Mouse (Mus musculus) heart, embryonic 16.5 days (tissue): Measurements from ENCODE around the gene Nrip1. TPM values are rescaled to one million over a fixed set of nuclear protein-coding genes. Genes with fewer than 3 reads are reported as not detected.

Experiments
- ATAC-seq: fragments of 200-750 bp; cut with Nextera tagmentation; replicated peaks from 2 replicates; pipeline ENCODE4 v1.8.0; 2017; ENCODE audit warnings: moderate number of reproducible peaks; ENCODE audit not compliant: insufficient read depth, low FRiP score; ENCODE audit errors: extremely low read depth
- H3K27ac ChIP-seq: fragments of 300-500 bp; sonication (generic); 2 replicates; pipeline ENCODE4 v1.5.1; 2014; ENCODE audit warnings: mild to moderate bottlenecking, low read length, control low read depth, moderate library complexity
- H3K27me3 ChIP-seq: fragments of 300-500 bp; sonication (generic); 2 replicates; pipeline ENCODE4 v1.6.1; 2014; ENCODE audit warnings: low read length, mixed read lengths; ENCODE audit not compliant: control insufficient read depth, insufficient read depth
- H3K36me3 ChIP-seq: fragments of 300-500 bp; sonication (generic); 2 replicates; pipeline ENCODE4 v1.6.1; 2014; ENCODE audit not compliant: control insufficient read depth, insufficient read depth
- H3K4me1 ChIP-seq: fragments of 300-500 bp; sonication (generic); 2 replicates; pipeline ENCODE4 v1.6.1; 2014; ENCODE audit warnings: low read length, mixed read lengths; ENCODE audit not compliant: control insufficient read depth, insufficient read depth
- H3K4me2 ChIP-seq: fragments of 300-500 bp; sonication (generic); 2 replicates; pipeline ENCODE4 v1.6.1; 2014; ENCODE audit warnings: low read depth, mild to moderate bottlenecking, control low read depth, low read length
- H3K4me3 ChIP-seq: fragments of 300-500 bp; sonication (generic); 2 replicates; pipeline ENCODE4 v1.5.1; 2014; ENCODE audit warnings: mild to moderate bottlenecking, control low read depth, low read length
- H3K9ac ChIP-seq: fragments of 300-500 bp; sonication (generic); 2 replicates; pipeline ENCODE4 v1.6.1; 2014; ENCODE audit warnings: low read length, control low read depth
- H3K9me3 ChIP-seq: fragments of 300-500 bp; sonication (generic); replicated peaks from 2 replicates; pipeline ENCODE4 v1.6.1; 2016; ENCODE audit warnings: low read length; ENCODE audit not compliant: control insufficient read depth
- WGBS: fragments of 180-500 bp; shearing (Covaris S2); extraction: QIAGEN DNeasy Blood & Tissue Kit; methylation state at CpG from one replicate; pipeline ENCODE4 v1.1.7; 2014; 5-methylcytosine and 5-hydroxymethylcytosine counted together
- polyA plus RNA-seq: library from polyadenylated mRNA; unstranded; fragments of >200 nt; fragmentation: Nextera tagmentation; extraction: Ambion mirVana; gene quantifications from 2 replicates; pipeline ENCODE4 v1.2.1, GENCODE M21; 2015

Gene Nrip1
- polyA plus RNA-seq, 1 experiment from 2014 or later: 23.1 TPM

DNA sequence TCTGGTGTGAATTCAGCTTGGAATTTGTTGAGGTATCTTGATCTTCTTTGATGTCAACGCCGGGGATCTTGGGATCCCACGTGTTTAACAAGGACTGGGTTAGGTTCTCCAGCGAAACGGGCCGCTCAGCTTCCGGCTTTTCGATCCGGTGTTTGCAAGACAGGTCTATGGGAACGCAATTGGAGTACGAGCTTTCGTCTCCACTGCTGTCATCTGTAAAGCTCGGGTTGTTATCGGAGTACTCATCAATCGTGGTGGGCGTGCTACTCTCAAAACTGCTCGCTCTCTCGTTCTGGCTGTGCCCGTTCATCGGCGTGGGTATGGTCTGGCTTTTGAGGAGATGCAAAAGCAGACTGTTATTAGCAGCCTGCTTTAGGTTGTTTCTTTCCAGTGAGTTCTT lies 80.5 kb downstream of the Nrip1 start:
- Histone ChIP-seq H3K9ac (no peak overlapping the region), H3K27me3 (no peaks in the 10 kb centered on the region), H3K4me2 (no peak overlapping the region), H3K36me3 (peaks cover 32% of the 10 kb centered on the region), H3K27ac (no peak overlapping the region), H3K4me3 (no peak overlapping the region), H3K9me3 (no peaks in the 10 kb centered on the region), H3K4me1 (peaks cover 27% of the 10 kb centered on the region)
- ATAC-seq: no peak
- 92% methylated on average over 21 of the region's 21 CpGs for WGBS

GRCm38 (mm10) chr16:76292656-76293055 lies 81.0 kb downstream of the Nrip1 start:
- peaks cover 22% of the 10 kb centered on the region for H3K4me1 ChIP-seq
- WGBS: 82% methylated on average over 15 of the region's 15 CpGs

GRCm38 (mm10) chr16:76291366-76291765 lies 82.3 kb downstream of the Nrip1 start:
- Histone ChIP-seq H3K36me3 (peaks cover 32% of the 10 kb centered on the region), H3K4me1 (peaks cover 22% of the 10 kb centered on the region), H3K27ac (no peak overlapping the region), H3K4me2 (no peak overlapping the region), H3K27me3 (no peaks in the 10 kb centered on the region), H3K9ac (no peak overlapping the region), H3K9me3 (no peaks in the 10 kb centered on the region), H3K4me3 (no peak overlapping the region)
- 93% methylated on average over 14 of the region's 14 CpGs for WGBS
- ATAC-seq: no peak

More at GRCm38 (mm10) chr16:76292656-76293055, 81.0 kb downstream of the Nrip1 start:
- Histone ChIP-seq H3K9ac (no peak overlapping the region), H3K36me3 (peaks cover 32% of the 10 kb centered on the region), H3K4me2 (no peak overlapping the region), H3K27ac (no peak overlapping the region), H3K27me3 (no peaks in the 10 kb centered on the region), H3K9me3 (no peaks in the 10 kb centered on the region), H3K4me3 (no peak overlapping the region)
- ATAC-seq: no peak

DNA sequence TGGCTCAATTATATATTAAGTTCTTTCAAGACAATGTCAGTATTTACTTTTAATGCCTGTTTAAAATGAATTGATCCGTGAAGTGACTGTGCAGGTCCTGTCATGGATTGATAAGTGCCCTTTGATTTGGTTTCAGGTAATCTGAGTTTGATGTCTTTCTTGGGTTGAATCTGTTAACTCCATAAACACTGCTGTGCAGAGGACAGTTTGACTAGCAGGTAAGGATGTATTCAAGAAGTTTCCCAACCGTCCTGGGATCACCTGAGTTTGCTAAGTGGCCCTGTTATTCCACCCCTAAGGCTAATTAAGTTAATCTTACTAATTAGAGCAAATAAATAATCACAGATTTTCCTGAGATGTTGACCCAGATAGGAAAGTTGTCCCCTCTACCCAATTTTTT lies 84.1 kb downstream of the Nrip1 start:
- no peak for ATAC-seq
- Histone ChIP-seq H3K9me3 (no peaks in the 10 kb centered on the region), H3K27me3 (no peaks in the 10 kb centered on the region), H3K4me1 (peaks cover 13% of the 10 kb centered on the region), H3K4me3 (no peak overlapping the region), H3K4me2 (no peak overlapping the region), H3K9ac (no peak overlapping the region), H3K36me3 (peaks cover 29% of the 10 kb centered on the region), H3K27ac (no peak overlapping the region)
- WGBS: 83% methylated on average over 2 of the region's 2 CpGs

DNA sequence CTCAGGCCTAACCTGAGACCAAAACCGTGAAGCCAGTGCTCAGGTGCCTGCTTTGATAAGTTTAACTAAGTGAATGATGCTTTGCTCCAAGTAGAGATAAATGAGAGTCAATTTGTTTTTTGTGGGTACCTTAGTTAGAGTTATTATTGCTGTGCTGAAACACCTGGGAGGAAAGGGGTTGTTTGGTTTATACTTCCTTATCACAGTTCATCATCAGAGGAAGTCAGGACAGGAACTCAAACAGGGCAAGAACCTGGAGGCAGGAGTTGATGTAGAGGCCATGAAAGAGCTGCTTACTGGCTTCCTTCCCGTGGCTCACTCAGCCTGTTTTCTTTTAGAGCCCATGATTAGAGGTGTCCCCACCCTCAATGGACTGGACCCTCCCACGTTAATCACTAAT lies 89.8 kb downstream of the Nrip1 start:
- peak; percentile 28 for ATAC-seq
- no peaks in the 10 kb centered on the region for H3K9me3 ChIP-seq
- H3K9ac ChIP-seq: no peak overlapping the region
- 43% methylated on average over 3 of the region's 3 CpGs for WGBS
- H3K4me2 ChIP-seq: no peak overlapping the region
- no peaks in the 10 kb centered on the region for H3K27me3 ChIP-seq
- no peak overlapping the region for H3K4me3 ChIP-seq
- H3K4me1 ChIP-seq: no peaks in the 10 kb centered on the region
- H3K27ac ChIP-seq: no peak overlapping the region
- H3K36me3 ChIP-seq: no peaks in the 10 kb centered on the region

GRCm38 (mm10) chr16:76281850-76282249 lies 91.8 kb downstream of the Nrip1 start:
- no peak overlapping the region for H3K9ac ChIP-seq
- H3K27ac ChIP-seq: no peak overlapping the region
- no peaks in the 10 kb centered on the region for H3K36me3 ChIP-seq
- no peaks in the 10 kb centered on the region for H3K4me1 ChIP-seq
- 62% methylated on average over 6 of the region's 6 CpGs for WGBS
- no peak for ATAC-seq
- no peaks in the 10 kb centered on the region for H3K9me3 ChIP-seq
- H3K4me3 ChIP-seq: no peak overlapping the region
- no peaks in the 10 kb centered on the region for H3K27me3 ChIP-seq
- H3K4me2 ChIP-seq: no peak overlapping the region

- Histone ChIP-seq H3K4me2 (no peak overlapping the region), H3K36me3 (no peaks in the 10 kb centered on the region), H3K27ac (no peak overlapping the region), H3K4me1 (no peaks in the 10 kb centered on the region), H3K27me3 (no peaks in the 10 kb centered on the region), H3K4me3 (no peak overlapping the region), H3K9ac (no peak overlapping the region), H3K9me3 (no peaks in the 10 kb centered on the region)
- no peak for ATAC-seq
- WGBS: 73% methylated on average over 8 of the region's 8 CpGs
These were observed 93.3 kb downstream of the Nrip1 start for GRCm38 (mm10) chr16:76280365-76280764.

DNA sequence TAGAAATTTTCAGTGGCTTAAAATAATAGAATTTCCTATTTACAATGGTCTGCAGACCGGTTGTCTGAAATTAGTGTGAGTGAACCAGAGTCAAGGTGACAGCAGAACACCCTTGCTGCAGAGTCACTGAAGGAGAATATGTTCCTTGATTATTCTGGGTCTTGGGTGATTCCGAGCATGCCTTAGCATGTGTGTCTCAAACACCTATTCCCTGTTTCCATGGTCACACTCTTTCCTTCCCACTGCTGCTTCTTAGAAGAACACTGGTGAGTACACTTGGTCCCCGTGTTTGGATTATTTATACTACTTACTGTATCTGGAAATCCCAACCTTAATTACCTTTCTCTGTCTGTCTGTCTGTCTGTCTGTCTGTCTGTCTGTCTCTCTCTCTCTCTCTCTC lies 97.4 kb downstream of the Nrip1 start:
- 84% methylated on average over 3 of the region's 3 CpGs for WGBS
- ATAC-seq: no peak
- Histone ChIP-seq H3K9me3 (no peaks in the 10 kb centered on the region), H3K4me3 (no peak overlapping the region), H3K4me2 (no peak overlapping the region), H3K36me3 (no peaks in the 10 kb centered on the region), H3K27me3 (no peaks in the 10 kb centered on the region), H3K4me1 (no peaks in the 10 kb centered on the region), H3K9ac (no peak overlapping the region), H3K27ac (no peak overlapping the region)

- Histone ChIP-seq H3K4me3 (no peak overlapping the region), H3K27me3 (no peaks in the 10 kb centered on the region), H3K4me1 (no peaks in the 10 kb centered on the region), H3K9ac (no peak overlapping the region), H3K36me3 (no peaks in the 10 kb centered on the region), H3K27ac (no peak overlapping the region), H3K4me2 (no peak overlapping the region), H3K9me3 (no peaks in the 10 kb centered on the region)
- no peak for ATAC-seq
- WGBS: 73% methylated on average over 3 of the region's 3 CpGs
These were observed 98.0 kb downstream of the Nrip1 start for GRCm38 (mm10) chr16:76275584-76275983.

- ATAC-seq: no peak
- H3K27me3 ChIP-seq: no peaks in the 10 kb centered on the region
- no peak overlapping the region for H3K9ac ChIP-seq
- H3K4me3 ChIP-seq: no peak overlapping the region
- no peak overlapping the region for H3K27ac ChIP-seq
- no peaks in the 10 kb centered on the region for H3K9me3 ChIP-seq
- H3K4me2 ChIP-seq: no peak overlapping the region
- WGBS: 71% methylated on average over 7 of the region's 7 CpGs
- no peaks in the 10 kb centered on the region for H3K36me3 ChIP-seq
- H3K4me1 ChIP-seq: no peaks in the 10 kb centered on the region
These were observed 98.5 kb downstream of the Nrip1 start for GRCm38 (mm10) chr16:76275166-76275565.
